Mouse (Mus musculus) forebrain, embryonic 14.5 days (tissue): ENCODE measurements at regions not wholly inside any gene's neighbourhood (a gene's known extent, or its start where the extent isn't known, plus 50 kb on each side); places are given as distances from the start of the nearest gene placed in this dataset.
"Not testable (repeated sequence)": the region's sequence is repeated elsewhere in the genome, so short reads cannot be mapped to it uniquely, and the experiment has no call there.

Experiments
- ATAC-seq: fragments of 200-750 bp; cut with Nextera tagmentation; 2 replicates; pipeline ENCODE4 v1.8.0; 2017; ENCODE audit warnings: mild to moderate bottlenecking, moderate library complexity
- DNase-seq: peaks from one replicate; pipeline ENCODE4 v3.0.0-alpha.2; 2015; ENCODE audit warnings: low spot score
- H3K27ac ChIP-seq: fragments of 300-500 bp; sonication (generic); 2 replicates; pipeline ENCODE4 v1.5.1; 2014; ENCODE audit warnings: low read depth, mild to moderate bottlenecking, control low read depth, low read length, moderate library complexity
- H3K27me3 ChIP-seq: fragments of 300-500 bp; sonication (generic); replicated peaks from 2 replicates; pipeline ENCODE4 v1.6.1; 2014; ENCODE audit warnings: low read length, control low read depth, mixed read lengths; ENCODE audit not compliant: control insufficient read depth, insufficient read depth
- H3K36me3 ChIP-seq: fragments of 300-500 bp; sonication (generic); 2 replicates; pipeline ENCODE4 v1.6.1; 2014; ENCODE audit warnings: low read length, control low read depth; ENCODE audit not compliant: control insufficient read depth, insufficient read depth
- H3K4me1 ChIP-seq: fragments of 300-500 bp; sonication (generic); 2 replicates; pipeline ENCODE4 v1.6.1; 2014; ENCODE audit warnings: antibody characterized with exemption, low read length, control low read depth; ENCODE audit not compliant: control insufficient read depth, insufficient read depth
- H3K4me2 ChIP-seq: fragments of 300-500 bp; sonication (generic); 2 replicates; pipeline ENCODE4 v1.6.1; 2014; ENCODE audit warnings: mild to moderate bottlenecking, control low read depth, low read length
- H3K4me3 ChIP-seq: fragments of 300-500 bp; sonication (generic); 2 replicates; pipeline ENCODE4 v1.5.1; 2014; ENCODE audit warnings: low read depth, low read length, control low read depth
- H3K9ac ChIP-seq: fragments of 300-500 bp; sonication (generic); 2 replicates; pipeline ENCODE4 v1.6.1; 2014; ENCODE audit warnings: mild to moderate bottlenecking, low read length, control low read depth, moderate library complexity
- H3K9me3 ChIP-seq: fragments of 300-500 bp; sonication (generic); replicated peaks from 2 replicates; pipeline ENCODE4 v1.6.1; 2016; ENCODE audit warnings: low read length, control low read depth, mixed read lengths; ENCODE audit not compliant: control insufficient read depth
- WGBS: fragments of 180-500 bp; shearing (Covaris S2); extraction: QIAGEN DNeasy Blood & Tissue Kit; methylation state at CpG from one replicate; pipeline ENCODE4 v1.1.7; 2014; 5-methylcytosine and 5-hydroxymethylcytosine counted together

GRCm38 (mm10) chrX:76174806-76175205, 89.3 kb upstream of the Cldn34b3 start:
- WGBS: 34% methylated on average over 2 of the region's 2 CpGs
- DNase-seq: not testable (repeated sequence)

GRCm38 (mm10) chrX:76181446-76182148, 82.5 kb upstream of the Cldn34b3 start:
- Histone ChIP-seq H3K27ac (no peak overlapping the region), H3K4me1 (no peaks in the 10 kb centered on the region), H3K4me3 (no peak overlapping the region), H3K9me3 (no peaks in the 10 kb centered on the region), H3K4me2 (no peak overlapping the region), H3K27me3 (no peaks in the 10 kb centered on the region), H3K36me3 (no peaks in the 10 kb centered on the region), H3K9ac (no peak overlapping the region)
- DNase-seq (peak; percentile 35), ATAC-seq (peak; percentile 18; the same call in 1 of the 2 replicates)
- WGBS: 87% methylated on average over 4 of the region's 4 CpGs

More at GRCm38 (mm10) chrX:76174806-76175205, 89.3 kb upstream of the Cldn34b3 start:
- not testable (repeated sequence) for H3K4me2 ChIP-seq, ATAC-seq, H3K9ac ChIP-seq, H3K4me3 ChIP-seq, H3K4me1 ChIP-seq, H3K9me3 ChIP-seq, H3K27me3 ChIP-seq, H3K27ac ChIP-seq, H3K36me3 ChIP-seq

DNA sequence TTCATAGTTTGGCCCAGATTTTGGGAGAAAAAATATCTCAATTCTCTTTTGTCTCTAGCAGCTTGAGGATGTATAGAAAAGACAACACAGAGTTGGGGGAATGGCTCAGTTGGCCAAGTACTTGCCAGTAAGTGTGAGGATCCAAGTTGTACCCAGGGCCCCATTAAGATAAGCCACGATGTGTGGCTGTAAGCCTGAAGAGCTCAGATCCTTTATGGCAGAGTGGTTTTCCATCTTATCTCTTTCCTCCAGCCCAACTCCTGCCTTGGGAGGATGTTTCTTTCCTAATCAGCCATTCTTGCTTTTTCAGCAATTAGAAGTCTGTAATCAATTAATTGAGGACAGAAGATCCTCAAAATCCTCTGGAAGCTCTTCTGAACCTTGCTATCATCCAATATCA, 63.5 kb upstream of the Cldn34b3 start:
- Histone ChIP-seq H3K4me3 (no peak overlapping the region), H3K4me2 (no peak overlapping the region), H3K27ac (no peak overlapping the region), H3K27me3 (no peaks in the 10 kb centered on the region), H3K9me3 (no peaks in the 10 kb centered on the region), H3K9ac (no peak overlapping the region), H3K36me3 (no peaks in the 10 kb centered on the region), H3K4me1 (no peaks in the 10 kb centered on the region)
- DNase-seq: no peak
- 70% methylated on average over 1 of the region's 1 CpGs for WGBS
- ATAC-seq: no peak

- DNase-seq: peak; percentile 59
- Histone ChIP-seq H3K27me3 (no peaks in the 10 kb centered on the region), H3K4me2 (no peak overlapping the region), H3K9ac (no peak overlapping the region), H3K4me3 (no peak overlapping the region), H3K27ac (no peak overlapping the region), H3K9me3 (no peaks in the 10 kb centered on the region), H3K4me1 (no peaks in the 10 kb centered on the region), H3K36me3 (no peaks in the 10 kb centered on the region)
- WGBS: 21% methylated on average over 4 of the region's 4 CpGs
- no peak for ATAC-seq
Observed at GRCm38 (mm10) chrX:76201366-76201765, 62.7 kb upstream of the Cldn34b3 start.
